Mouse (Mus musculus) lung, postnatal 0 days (tissue): ENCODE measurements around the gene Ly86.

Experiments
- CTCF ChIP-seq: IDR thresholded peaks from 2 replicates; pipeline ENCODE4 v1.5.1; 2016; ENCODE audit warnings: antibody characterized with exemption, mild to moderate bottlenecking
- EP300 ChIP-seq: IDR thresholded peaks from 2 replicates; pipeline ENCODE4 v1.6.1; 2016; ENCODE audit warnings: antibody characterized with exemption, mild to moderate bottlenecking, control low read depth

DNA sequence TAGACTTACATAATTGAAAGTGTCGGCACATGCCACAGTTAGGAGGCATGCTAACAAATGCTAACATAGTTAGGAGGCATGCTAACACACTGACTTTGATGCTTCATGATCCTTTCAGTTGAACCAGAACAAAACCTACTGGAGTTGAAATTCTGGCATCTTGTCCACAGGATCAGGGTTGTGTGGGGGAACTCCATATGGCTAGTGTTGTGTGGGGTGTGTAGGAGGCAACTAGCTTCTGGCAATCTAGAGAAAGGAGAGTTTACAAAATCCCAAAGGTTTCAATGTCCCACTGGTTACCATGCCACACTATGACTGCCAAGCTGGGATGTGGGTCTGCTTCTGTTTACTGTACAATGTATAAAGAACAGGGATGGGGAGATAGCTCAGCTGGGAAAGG, 70.7 kb downstream of the Ly86 start:
- TF ChIP-seq EP300 (no peak), CTCF (no peak)
